Mouse (Mus musculus) thymus, adult 2 months (tissue): ENCODE data around the gene Prkcg. TPM values are rescaled to one million over a fixed set of nuclear protein-coding genes. Genes with fewer than 3 reads are reported as not detected.

Experiments used
- DNase-seq: peaks from one replicate; pipeline ENCODE4 v3.0.0; 2021
- H3K27ac ChIP-seq: fragments of 200-500 bp; 2 replicates; pipeline ENCODE4 v1.5.1; 2012; ENCODE audit warnings: low read length, control low read depth; ENCODE audit not compliant: control insufficient read depth, insufficient read depth
- H3K27me3 ChIP-seq: fragments of 200-500 bp; 2 replicates; pipeline ENCODE4 v1.6.1; 2012; ENCODE audit warnings: mild to moderate bottlenecking, low read length, moderate library complexity, mixed read lengths; ENCODE audit not compliant: control insufficient read depth, insufficient read depth
- H3K36me3 ChIP-seq: fragments of 200-500 bp; 2 replicates; pipeline ENCODE4 v1.6.1; 2012; ENCODE audit warnings: mild to moderate bottlenecking, low read length, moderate library complexity; ENCODE audit not compliant: control insufficient read depth, insufficient read depth
- H3K4me1 ChIP-seq: fragments of 200-500 bp; replicated peaks from 2 replicates; pipeline ENCODE4 v1.6.1; 2012; ENCODE audit warnings: low read length; ENCODE audit not compliant: control insufficient read depth, insufficient read depth
- H3K4me3 ChIP-seq: fragments of 200-500 bp; 2 replicates; pipeline ENCODE4 v1.5.1; 2012; ENCODE audit warnings: mild to moderate bottlenecking, low read length, control low read depth, moderate library complexity; ENCODE audit not compliant: control insufficient read depth, insufficient read depth
- CTCF ChIP-seq: fragments of 200-500 bp; IDR thresholded peaks from 2 replicates; pipeline ENCODE4 v1.5.1; 2012; ENCODE audit warnings: mild to moderate bottlenecking, control low read depth, low read length, moderate library complexity, borderline replicate concordance; ENCODE audit not compliant: control insufficient read depth, poor library complexity, insufficient read depth; ENCODE audit errors: extremely low read depth
- POLR2A ChIP-seq: fragments of 200-500 bp; IDR thresholded peaks from 2 replicates; pipeline ENCODE4 v1.6.1; 2012; ENCODE audit warnings: mild to moderate bottlenecking, low read length, control low read depth, moderate library complexity; ENCODE audit not compliant: control insufficient read depth, poor library complexity, insufficient read depth; ENCODE audit errors: extremely low read depth
- WGBS: fragments of 180-500 bp; shearing (Covaris S2); methylation state at CpG from one replicate; pipeline ENCODE4 v1.1.7; 2018; 5-methylcytosine and 5-hydroxymethylcytosine counted together
- polyA plus RNA-seq: library from polyadenylated mRNA; depleted of rRNA; stranded (reverse); fragments of >200 nt; gene quantifications from 2 replicates; pipeline ENCODE4 v1.2.3, GENCODE M21; 2012

Gene Prkcg
- polyA plus RNA-seq, 1 experiment = 0.86 TPM

DNA sequence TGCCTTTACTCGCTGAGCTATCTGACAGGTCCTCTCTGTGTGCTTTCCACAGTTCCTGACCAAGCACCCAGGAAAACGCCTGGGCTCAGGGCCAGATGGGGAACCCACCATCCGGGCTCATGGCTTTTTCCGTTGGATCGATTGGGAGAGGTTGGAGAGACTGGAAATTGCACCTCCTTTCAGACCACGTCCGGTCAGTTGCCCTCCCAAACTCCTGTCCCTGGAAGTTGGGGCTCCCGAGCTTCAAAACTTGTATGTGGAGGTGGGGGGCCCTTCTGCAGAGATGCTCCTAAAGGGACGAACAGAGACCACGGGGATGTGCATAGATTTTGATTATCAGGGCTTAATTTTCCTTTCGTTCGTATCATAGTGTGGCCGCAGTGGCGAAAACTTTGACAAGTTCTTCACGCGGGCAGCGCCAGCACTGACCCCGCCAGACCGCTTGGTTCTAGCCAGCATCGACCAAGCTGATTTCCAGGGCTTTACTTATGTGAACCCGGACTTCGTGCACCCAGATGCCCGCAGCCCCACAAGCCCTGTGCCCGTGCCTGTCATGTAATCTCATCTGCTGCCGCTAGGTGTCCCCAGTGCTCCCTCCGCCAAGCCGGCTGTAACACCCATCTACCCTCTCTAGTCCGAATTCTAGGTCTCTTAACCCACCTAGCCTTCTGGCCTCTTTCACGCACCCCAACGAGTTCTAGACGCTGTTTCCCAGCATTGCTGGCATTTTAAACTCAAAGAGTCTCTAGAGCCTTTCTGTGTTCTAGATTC is 41.0 kb downstream of the Prkcg start:
- no peaks in the 10 kb centered on the region for H3K4me1 ChIP-seq
- no peaks in the 10 kb centered on the region for H3K27me3 ChIP-seq
- H3K36me3 ChIP-seq = no peaks in the 10 kb centered on the region
- DNase-seq = peak; percentile 76
- peak; percentile 88 for TF ChIP-seq CTCF
- TF ChIP-seq POLR2A = no peak
- 25% methylated on average over 31 of the region's 31 CpGs for WGBS
- no peak overlapping the region for H3K27ac ChIP-seq
- H3K4me3 ChIP-seq = no peak overlapping the region

DNA sequence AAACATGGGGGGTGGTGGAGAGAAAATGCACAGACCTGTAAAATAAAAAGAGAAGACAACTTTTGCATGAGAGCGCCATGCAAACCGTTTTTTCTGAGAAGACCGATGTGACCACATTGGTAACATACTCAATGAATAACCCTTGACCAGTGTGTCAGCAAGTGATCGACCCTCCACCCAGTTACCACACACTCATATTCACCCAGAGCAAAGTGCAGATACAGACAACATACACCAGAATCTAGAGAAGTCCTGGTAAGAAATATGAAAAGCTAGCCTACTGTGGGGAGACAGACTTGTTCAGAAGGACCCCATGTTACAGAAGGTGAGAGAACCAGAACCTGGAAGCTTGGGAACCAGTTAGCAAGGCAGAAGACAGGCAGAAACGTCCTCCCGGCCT is 42.2 kb downstream of the Prkcg start:
- no peak for DNase-seq
- H3K27ac ChIP-seq = no peak overlapping the region
- H3K36me3 ChIP-seq = no peaks in the 10 kb centered on the region
- TF ChIP-seq POLR2A = no peak
- TF ChIP-seq CTCF = no peak
- H3K4me3 ChIP-seq = no peak overlapping the region
- no peaks in the 10 kb centered on the region for H3K27me3 ChIP-seq
- H3K4me1 ChIP-seq = no peaks in the 10 kb centered on the region
- WGBS = 52% methylated on average over 6 of the region's 6 CpGs

- 4% methylated on average over 27 of the region's 27 CpGs for WGBS
- H3K27ac ChIP-seq = no peak overlapping the region
- H3K27me3 ChIP-seq = no peaks in the 10 kb centered on the region
- TF ChIP-seq POLR2A (no peak), CTCF (no peak)
- no peak overlapping the region for H3K4me3 ChIP-seq
- H3K4me1 ChIP-seq = no peaks in the 10 kb centered on the region
- no peaks in the 10 kb centered on the region for H3K36me3 ChIP-seq
- peak; percentile 12 for DNase-seq
Measured at GRCm38 (mm10) chr7:3331581-3332223, 42.7 kb downstream of the Prkcg start.

DNA sequence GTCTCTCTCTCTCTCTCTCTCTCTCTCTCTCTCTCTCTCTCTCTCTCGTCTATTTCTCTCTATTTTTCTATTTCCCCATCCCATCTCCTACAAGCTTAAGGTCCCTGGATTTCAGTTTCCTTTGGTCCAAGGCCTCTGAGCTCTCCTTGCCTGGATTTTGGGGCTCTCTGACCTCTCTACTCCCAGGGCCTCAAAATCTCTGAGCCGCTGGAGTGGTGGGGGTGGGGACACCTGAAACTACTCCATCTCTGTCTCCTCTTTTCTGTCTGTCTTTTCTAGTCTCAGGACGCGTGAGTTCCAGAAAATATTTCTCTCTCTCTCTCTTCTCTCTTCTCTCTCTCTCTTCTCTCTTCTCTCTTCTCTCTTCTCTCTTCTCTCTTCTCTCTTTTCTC is 43.2 kb downstream of the Prkcg start:
- Histone ChIP-seq H3K27ac (no peak overlapping the region), H3K36me3 (no peaks in the 10 kb centered on the region), H3K4me3 (no peak overlapping the region), H3K27me3 (no peaks in the 10 kb centered on the region), H3K4me1 (no peaks in the 10 kb centered on the region)
- no peak for DNase-seq
- 12% methylated on average over 4 of the region's 4 CpGs for WGBS
- TF ChIP-seq CTCF (no peak), POLR2A (no peak)

DNA sequence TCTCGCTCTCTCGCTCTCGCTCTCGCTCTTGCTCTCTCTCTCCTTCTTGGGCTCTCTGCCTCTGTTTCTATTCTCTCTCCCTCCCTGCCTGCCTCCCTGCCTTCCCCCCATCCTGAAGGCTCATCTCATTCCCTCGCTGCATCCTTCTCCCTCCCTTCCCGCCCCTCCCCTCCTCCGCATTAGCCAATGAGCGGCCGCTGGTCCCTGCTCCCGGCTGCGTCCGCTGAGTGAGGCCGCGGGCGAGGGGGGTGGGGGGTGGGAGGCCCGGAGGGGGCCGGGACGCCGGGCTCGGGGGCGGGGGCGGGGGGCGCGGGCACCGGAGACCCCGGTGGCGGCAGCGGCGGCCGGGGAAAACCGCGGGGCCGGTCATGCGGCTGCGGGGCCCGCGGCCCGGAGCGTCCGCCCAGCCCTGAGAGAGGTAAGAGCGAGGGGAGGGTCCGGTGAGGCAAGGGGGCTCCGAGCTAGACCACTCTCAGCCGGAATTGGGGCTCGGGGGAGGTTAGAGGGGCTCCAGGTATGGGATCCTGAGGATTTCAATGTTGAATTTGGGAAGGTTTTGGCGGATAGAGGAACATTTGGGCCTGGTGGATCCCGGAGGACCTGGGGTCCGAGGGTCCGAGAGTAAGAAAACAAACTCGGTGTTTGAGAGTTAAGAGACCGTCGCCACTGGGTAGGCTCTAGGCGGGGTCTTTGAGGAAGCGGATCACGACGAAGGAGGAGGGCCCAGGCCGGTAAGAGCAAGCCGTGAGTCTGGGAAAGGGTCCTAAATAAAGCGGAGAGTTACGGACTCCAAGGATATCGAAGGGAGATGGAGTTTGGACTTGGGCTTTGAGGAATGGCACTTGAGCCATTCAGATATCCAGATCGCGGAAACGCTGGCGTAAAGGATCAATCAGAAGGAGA is 43.9 kb downstream of the Prkcg start, which contains the start of gene Cacng7:
TSS of gene Cacng7 (plus strand) at position 337 of the 903 bp plus-strand sequence.
- Histone ChIP-seq H3K4me1 (no peaks in the 10 kb centered on the region), H3K27me3 (no peaks in the 10 kb centered on the region), H3K27ac (no peak within 1 kb of the TSS), H3K36me3 (no peaks in the 10 kb centered on the region), H3K4me3 (no peak within 1 kb of the TSS)
- 11% methylated on average over 65 of the region's 65 CpGs for WGBS
- TF ChIP-seq CTCF (no peak), POLR2A (no peak)
- DNase-seq = no peak

- H3K4me3 ChIP-seq = no peak overlapping the region
- H3K4me1 ChIP-seq = no peaks in the 10 kb centered on the region
- H3K27ac ChIP-seq = no peak overlapping the region
- no peak for DNase-seq
- TF ChIP-seq POLR2A (no peak), CTCF (no peak)
- no peaks in the 10 kb centered on the region for H3K36me3 ChIP-seq
- 26% methylated on average over 5 of the region's 5 CpGs for WGBS
- no peaks in the 10 kb centered on the region for H3K27me3 ChIP-seq
Measured at GRCm38 (mm10) chr7:3333542-3333941, 44.6 kb downstream of the Prkcg start.
